In genomic region chr9:47848745-47849144, GRCm38 (mm10) we compare ENCODE assay signal across 12 mouse cellular contexts.
"Had no signal": no experiment of that assay in that cellular context is flagged by ENCODE, and none has a peak within 500 bp of the region (broad histone marks: within the 10 kb centered on the region; RNA-seq: fewer than 3 reads in every experiment).

No protein-coding gene starts in this region.

- H3K27me3 ChIP-seq: liver, embryonic 12.5 days; stomach, embryonic 15.5 days had no signal

- H3K36me3 ChIP-seq: kidney, embryonic 15.5 days; limb, embryonic 15.5 days; liver, embryonic 12.5 days; stomach, embryonic 15.5 days had no signal

- H3K4me2 ChIP-seq: kidney, embryonic 15.5 days; limb, embryonic 15.5 days; liver, embryonic 12.5 days; lung, embryonic 14.5 days; midbrain, embryonic 12.5 days; stomach, embryonic 15.5 days had no signal

- H3K9me3 ChIP-seq: kidney, embryonic 15.5 days; limb, embryonic 15.5 days; liver, embryonic 12.5 days; megakaryocyte, embryonic 14.5 days; midbrain, embryonic 12.5 days; stomach, embryonic 15.5 days had no signal

- H3K4me1 ChIP-seq: liver, embryonic 12.5 days; stomach, embryonic 15.5 days had no signal

- H3K4me3 ChIP-seq: kidney, embryonic 15.5 days; limb, embryonic 15.5 days; liver, embryonic 12.5 days; megakaryocyte, embryonic 14.5 days; midbrain, embryonic 12.5 days; stomach, embryonic 15.5 days had no signal

- H3K9ac ChIP-seq: kidney, embryonic 15.5 days; limb, embryonic 15.5 days; liver, embryonic 12.5 days; lung, embryonic 14.5 days; midbrain, embryonic 12.5 days; stomach, embryonic 15.5 days had no signal

- H3K27ac ChIP-seq: kidney, embryonic 15.5 days; limb, embryonic 15.5 days; liver, embryonic 12.5 days; macrophage; midbrain, embryonic 12.5 days; stomach, embryonic 15.5 days had no signal

- DNase-seq: kidney, postnatal 14 days; lung, embryonic 14.5 days; lung, postnatal 10 days; right cerebral cortex, postnatal 14 days; thymus, postnatal 36 days had no signal

- ATAC-seq: liver, embryonic 12.5 days had no signal
